Mouse (Mus musculus) kidney, postnatal 36 days (tissue): ENCODE results near the gene Tinag.

Source experiments
- DNase-seq, 2 experiments: peaks; one replicate each; pipeline ENCODE4 v3.0.0; 2021 to 2022; ENCODE audit warnings: mixed read lengths in 2 of 2

Gene Tinag

GRCm38 (mm10) chr9:77045585-77045984, at the start of gene Tinag:
TSS of gene Tinag (minus strand) at chr9:77045794.
- DNase-seq, result peak in 1 of 2 experiments; percentile 64

GRCm38 (mm10) chr9:77083221-77083620, 37.6 kb upstream of the Tinag start:
- peak; percentile 71 to 77 for DNase-seq

- DNase-seq, result peak; percentile 49 to 69
These were observed 26.1 kb upstream of the Tinag start for GRCm38 (mm10) chr9:77071676-77072075.

DNA sequence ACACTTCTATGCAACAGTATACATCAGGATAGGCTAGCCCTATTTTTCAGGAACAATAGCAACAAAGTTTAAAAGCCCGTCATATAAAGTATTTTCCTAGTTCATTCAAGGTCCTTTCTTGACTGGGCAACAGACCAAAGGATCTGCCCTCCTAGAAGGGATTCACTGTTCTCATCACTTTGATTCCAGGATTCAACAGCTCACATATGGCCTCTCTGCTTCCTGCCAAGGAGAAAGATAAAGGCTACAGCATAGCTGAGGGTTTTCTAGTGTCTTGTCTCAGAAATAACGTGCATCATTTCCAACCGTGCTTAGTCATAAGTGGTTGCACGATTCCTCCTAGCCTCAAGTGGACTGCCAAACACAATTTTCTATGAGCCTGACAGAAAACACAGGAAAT, 11.0 kb upstream of the Tinag start:
- DNase-seq, result no peak

GRCm38 (mm10) chr9:77054426-77055193, 9.0 kb upstream of the Tinag start:
- DNase-seq, result no peak

- no peak for DNase-seq
These were observed 5.8 kb upstream of the Tinag start for GRCm38 (mm10) chr9:77051406-77051805.

DNA sequence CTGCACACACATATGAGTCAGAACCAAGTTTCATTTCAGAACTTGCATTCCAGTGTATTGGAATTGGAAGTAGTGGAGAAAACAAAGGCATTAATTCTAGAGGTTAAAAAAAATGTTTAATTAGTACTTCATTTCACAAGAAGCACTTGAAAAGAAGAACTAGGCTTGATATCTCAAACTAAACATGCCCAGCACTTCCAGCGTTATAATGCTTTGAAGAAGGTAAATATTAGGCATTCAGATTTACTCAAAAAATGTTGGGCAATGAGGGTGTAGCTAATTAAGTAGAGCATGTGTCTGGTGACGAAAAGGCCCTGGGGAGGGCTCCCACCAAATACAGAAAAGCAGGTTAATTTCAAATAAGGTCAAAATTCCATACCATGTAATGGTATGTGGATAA, 4.1 kb upstream of the Tinag start:
- DNase-seq, result no peak

DNA sequence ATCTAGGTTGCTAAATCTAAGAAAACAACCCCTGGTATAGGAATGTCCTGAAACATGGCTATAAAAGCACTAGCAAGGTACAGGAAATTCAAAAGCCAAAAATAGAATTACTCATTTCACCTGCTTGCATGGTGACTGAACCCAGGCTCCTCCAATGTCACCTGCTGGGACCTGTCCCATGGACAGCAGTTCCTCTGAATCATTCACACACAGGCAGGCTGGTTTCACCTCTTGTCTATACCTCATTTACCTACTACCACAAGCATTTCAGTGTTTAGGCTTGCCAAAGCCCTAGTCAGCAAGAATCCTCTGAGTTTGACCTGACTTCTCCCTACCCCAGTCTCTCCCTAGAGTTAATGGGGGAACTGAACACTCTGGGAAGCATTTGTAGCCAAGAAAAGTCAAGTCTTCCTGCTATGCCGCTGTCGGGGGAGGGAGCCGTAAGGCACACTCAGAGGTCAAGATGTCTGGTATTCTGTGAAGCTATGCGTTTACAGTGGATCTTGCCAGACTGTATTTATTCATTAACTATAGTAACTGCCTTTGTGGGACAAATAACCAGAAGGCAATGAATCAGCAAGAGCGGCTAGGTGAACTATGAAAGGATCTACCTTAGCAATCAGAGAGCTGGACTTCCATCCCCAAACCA, 597 bp upstream of the Tinag start:
- DNase-seq, result peak; percentile 59 to 87

DNA sequence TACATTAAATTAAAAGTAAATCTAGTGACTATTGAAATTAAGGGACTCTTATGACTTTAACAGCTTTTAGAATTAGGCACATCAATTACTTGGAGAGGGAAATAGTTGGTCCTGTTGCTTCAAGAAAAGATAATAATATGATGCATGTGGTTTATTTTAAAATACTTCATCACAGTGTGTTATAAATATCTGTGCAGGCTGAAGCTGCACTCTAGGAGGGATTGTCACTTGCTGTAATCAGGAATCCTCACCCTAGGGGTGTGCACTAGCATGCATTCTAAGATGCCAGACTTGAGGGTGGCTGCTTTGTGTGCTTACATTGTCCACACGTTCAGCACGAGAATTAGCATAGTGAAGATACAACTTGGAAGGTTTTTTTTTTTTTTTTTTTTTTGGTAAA, 10.2 kb downstream of the Tinag start:
- DNase-seq, result no peak

GRCm38 (mm10) chr9:77032430-77033154, 13.0 kb downstream of the Tinag start:
- DNase-seq, result no peak

- DNase-seq, result peak in 1 of 2 experiments; percentile 41
These were observed 20.3 kb downstream of the Tinag start for GRCm38 (mm10) chr9:77025271-77025670.

- DNase-seq, result no peak
These were observed 26.7 kb downstream of the Tinag start for GRCm38 (mm10) chr9:77018935-77019334.

DNA sequence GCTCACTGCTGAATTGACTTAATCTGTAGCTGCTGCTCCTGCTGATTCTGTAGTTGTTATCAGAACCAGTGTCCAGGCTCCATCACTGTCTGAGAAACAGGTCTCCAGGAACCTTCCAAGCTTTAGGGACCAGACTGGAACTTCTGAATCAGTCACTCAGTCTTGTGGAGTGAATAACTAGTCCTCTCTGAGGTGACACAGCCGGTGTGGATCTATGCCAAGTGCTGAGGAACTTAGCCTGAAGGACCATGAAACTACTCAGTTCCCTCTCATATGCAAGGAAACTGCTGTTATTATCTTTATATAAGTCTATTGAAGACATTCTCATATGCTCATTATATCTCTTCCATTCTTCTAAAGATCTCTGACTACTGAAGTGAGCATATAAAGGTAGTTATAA, 49.6 kb downstream of the Tinag start:
- DNase-seq, result no peak

GRCm38 (mm10) chr9:76989946-76990345, 55.6 kb downstream of the Tinag start:
- peak in 1 of 2 experiments; percentile 54 for DNase-seq

GRCm38 (mm10) chr9:76934813-76935212, 110.8 kb downstream of the Tinag start:
- DNase-seq, result no peak

DNA sequence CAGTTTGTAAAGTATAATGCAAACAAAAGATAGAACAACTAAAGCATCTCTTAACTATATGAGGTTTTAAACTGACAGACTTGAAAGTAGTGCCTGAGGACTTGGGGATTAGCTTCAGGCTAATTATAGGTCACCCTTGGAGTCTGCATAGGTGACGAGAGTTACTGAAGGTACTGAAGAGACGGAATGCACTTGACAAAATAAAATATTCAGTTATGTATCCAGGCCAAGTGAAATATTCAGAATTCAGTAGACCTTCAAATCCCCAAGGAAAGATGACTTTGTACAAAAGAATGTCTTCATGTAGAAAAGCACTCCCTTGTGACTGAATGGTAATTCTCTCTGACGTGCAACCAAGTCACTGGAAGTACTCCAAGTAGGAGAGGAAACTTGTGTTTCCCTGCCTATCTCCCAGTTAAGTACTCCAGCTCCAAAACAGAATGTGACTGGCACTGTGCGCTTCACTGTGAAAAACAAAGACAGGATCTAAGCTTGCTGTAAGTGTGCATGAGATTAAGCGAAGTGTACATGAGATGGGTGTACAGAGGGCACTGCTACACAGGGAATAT, 130.4 kb downstream of the Tinag start:
- peak in 1 of 2 experiments; percentile 4 for DNase-seq
